Mouse (Mus musculus) gastrocnemius, postnatal 14 days (tissue): ENCODE measurements around the gene 9230102O04Rik. TPM values are rescaled to one million over a fixed set of nuclear protein-coding genes. Genes with fewer than 3 reads are reported as not detected.

Experiments used
- DNase-seq: peaks from one replicate; pipeline ENCODE4 v3.0.0; 2021; ENCODE audit warnings: mixed read lengths
- intact Hi-C: fragments of 180-260 bp; cut with DNase I; formaldehyde crosslinking; loops from one replicate; pipeline ENCODE4 v1.15.1; 2025; ENCODE audit warnings: low total_unique reads
- total RNA-seq, 2 experiments: library from RNA; stranded (reverse); gene quantifications; 2 replicates each; pipeline ENCODE4 v1.2.3; 2021

The 9230102O04Rik gene
- total RNA-seq, 2 experiments from 2014 or later: not detected

DNA sequence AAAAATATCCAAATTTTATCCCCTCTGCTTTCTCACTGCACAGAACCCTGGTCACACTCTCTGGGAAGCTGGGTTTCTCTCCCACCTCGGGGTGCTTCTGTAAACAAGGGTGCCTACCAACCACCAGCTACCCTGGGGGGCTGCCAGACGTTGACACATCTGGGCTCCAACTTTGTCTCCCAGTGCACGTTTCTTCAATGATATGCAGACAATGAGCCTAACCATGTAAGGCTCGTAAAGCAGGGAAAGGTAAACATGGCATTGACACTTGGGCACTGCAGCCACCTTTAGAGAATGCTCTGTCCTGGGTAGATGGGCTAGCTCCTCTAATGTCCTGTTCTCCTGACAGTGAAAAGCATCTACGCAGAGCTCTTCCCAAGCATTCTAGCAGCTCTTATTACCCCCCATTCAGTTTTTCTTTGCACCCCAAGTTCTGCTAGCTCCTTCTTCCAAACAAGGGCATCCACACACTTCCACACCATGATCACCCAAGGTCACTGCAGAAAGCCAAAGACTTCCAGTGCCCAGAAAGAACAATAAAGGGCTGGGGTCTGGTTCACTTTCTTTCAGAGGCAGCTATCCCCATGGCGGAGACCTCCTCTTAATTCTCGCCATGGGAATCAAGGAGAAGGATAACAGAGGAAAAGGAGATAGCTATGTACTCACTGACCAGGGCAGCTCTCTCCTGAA lies 2.3 kb downstream of the 9230102O04Rik start:
- DNase-seq: no peak
- intact Hi-C loops: no loop called here

GRCm38 (mm10) chr2:9886031-9886430 lies 3.3 kb downstream of the 9230102O04Rik start:
- intact Hi-C loops: no loop called here
- DNase-seq: no peak

DNA sequence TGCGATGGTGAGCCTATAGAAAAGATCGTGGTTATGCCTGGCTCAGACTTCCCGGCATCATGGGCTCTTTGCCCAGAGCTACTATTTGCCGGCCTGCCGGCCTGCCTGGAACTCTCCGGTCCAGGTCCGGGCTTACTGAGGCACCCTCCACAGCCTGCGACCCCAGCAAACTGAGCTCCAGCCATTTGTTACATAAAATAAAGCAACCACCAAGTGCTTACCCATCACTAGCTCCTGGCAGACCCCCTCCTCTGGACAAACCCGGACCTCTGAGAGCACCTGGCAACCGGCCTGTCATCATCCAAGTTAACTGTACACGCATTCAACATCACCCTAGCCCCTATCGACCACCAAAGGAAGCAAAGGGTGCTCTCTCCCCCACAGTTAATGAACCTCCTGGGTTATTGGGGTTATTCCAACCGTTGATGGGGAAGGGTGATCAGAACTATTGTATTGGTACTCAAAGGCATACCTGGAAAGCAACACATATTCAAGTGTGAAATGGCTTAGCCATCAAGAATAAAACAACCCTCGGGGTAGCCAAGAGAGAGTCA lies 4.0 kb downstream of the 9230102O04Rik start:
- DNase-seq: no peak
- intact Hi-C loops: no loop called here

DNA sequence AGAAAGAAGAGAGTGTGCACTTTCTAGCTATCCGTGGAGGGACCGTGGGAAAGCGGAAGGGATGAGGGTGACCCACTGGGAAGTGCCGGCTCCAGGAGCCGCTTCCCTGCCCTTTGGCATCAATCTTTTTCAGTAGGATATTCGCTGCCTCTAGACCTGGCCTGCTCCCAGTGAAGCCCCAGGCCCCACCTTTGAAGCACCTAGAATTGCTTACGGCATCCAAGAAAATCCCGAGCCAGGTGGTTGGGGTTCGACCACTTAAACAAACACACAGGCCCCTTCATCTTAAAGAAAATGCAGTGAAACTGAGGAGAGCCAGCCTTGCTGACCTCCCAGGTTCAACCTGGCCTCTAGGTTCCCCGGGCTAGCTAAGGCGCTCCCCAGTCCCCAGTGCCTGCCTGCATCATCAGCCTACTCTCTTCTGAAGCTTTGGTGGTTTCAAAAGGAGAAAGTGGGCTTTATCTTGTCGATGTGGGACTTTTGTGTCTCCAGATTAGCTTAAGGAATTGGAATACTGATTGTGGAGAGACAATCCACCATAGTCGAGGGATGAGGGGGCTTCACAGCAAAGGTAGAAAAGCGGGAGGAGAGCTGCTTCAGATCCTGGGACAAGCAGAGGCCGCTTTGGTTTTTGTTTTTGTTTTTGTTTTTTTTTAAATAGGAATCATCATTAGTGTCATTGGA lies 4.7 kb downstream of the 9230102O04Rik start:
- DNase-seq: no peak
- intact Hi-C loops: no loop called here

- intact Hi-C loops: no loop called here
- DNase-seq: no peak
Observed at GRCm38 (mm10) chr2:9883803-9884532, 5.4 kb downstream of the 9230102O04Rik start.

DNA sequence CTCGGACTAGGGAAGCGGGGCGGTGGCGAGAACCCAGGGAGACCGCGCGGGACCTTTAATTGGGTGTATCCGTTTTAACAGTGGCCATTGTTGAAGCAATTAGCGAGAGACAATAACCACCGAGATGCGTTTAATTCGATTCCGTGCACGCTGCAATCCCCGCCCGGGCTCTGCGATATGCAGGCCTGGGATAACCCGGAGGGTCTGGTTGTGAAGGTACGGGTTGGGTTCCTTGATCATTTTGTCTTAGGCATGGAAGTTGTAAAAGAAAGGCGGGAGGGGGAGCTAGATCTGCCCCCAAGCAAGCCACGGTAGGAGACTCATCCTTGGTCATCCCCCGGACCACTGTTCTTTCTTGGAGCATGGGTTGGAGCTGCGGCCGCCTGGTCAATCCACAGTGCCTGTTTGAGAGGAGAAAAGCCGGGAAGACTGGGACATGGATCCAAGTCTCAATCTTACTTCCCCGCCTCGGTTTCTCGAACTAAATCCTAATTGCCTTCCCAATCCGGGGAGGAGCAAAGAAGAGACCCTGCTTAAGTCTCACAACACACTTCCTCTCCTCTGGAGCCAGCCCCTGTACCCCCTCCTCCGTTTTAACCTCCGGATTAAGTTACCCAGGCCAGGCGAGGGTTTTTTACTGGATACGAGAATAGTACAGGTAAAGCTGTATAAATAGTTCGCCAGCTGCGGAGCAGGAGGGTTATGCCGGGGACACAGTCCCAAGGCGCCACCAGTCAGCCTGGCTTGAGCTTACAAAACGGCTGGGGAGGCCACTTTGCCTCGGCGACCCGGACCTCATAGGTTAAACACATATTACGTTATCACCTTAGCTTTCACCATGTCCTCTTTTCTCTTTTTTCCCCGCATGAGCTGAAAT lies 6.2 kb downstream of the 9230102O04Rik start:
- no peak for DNase-seq
- intact Hi-C loops: no loop called here

GRCm38 (mm10) chr2:9882371-9882925 lies 6.9 kb downstream of the 9230102O04Rik start:
- intact Hi-C loops: no loop called here
- DNase-seq: no peak

GRCm38 (mm10) chr2:9881611-9882023 lies 7.7 kb downstream of the 9230102O04Rik start:
- intact Hi-C loops: no loop called here
- no peak for DNase-seq

GRCm38 (mm10) chr2:9881051-9881591 lies 8.2 kb downstream of the 9230102O04Rik start, which contains the start of gene 4930412O13Rik:
4930412O13Rik (plus strand) TSS chr2:9881252.
- intact Hi-C loops: no loop called here
- DNase-seq: no peak

GRCm38 (mm10) chr2:9880271-9880670 lies 9.1 kb downstream of the 9230102O04Rik start:
- intact Hi-C loops: no loop called here
- no peak for DNase-seq

GRCm38 (mm10) chr2:9879493-9879892 lies 9.8 kb downstream of the 9230102O04Rik start:
- intact Hi-C loops: no loop called here
- peak; percentile 91 for DNase-seq

- intact Hi-C loops: no loop called here
- no peak for DNase-seq
Observed at GRCm38 (mm10) chr2:9879092-9879491, 10.2 kb downstream of the 9230102O04Rik start.

DNA sequence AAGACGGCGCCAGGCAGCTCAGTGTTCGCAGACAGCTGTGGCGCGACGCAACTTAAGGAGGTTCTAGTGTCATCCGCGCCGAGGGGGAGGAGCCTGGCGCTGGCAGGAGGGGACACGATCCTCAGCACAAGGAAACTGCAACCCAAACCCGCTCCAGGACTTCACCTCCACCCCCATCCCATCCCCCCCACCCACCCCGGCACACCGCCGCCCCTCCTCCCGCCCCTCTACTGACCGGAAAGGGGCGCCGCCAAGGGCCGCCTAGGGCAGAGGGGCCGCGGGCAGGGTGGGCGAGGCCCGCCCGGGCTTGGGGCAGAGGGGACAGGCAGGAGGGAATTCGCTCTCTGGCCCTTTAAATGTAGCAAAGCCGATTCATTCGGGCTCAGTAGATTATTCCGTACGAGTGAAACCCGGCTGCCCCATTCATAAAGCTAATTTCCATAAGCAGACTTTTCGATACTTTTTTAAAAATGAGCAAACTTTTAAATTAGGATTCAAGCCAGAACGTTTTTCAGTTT lies 10.7 kb downstream of the 9230102O04Rik start:
- DNase-seq: no peak
- intact Hi-C loops: no loop called here

DNA sequence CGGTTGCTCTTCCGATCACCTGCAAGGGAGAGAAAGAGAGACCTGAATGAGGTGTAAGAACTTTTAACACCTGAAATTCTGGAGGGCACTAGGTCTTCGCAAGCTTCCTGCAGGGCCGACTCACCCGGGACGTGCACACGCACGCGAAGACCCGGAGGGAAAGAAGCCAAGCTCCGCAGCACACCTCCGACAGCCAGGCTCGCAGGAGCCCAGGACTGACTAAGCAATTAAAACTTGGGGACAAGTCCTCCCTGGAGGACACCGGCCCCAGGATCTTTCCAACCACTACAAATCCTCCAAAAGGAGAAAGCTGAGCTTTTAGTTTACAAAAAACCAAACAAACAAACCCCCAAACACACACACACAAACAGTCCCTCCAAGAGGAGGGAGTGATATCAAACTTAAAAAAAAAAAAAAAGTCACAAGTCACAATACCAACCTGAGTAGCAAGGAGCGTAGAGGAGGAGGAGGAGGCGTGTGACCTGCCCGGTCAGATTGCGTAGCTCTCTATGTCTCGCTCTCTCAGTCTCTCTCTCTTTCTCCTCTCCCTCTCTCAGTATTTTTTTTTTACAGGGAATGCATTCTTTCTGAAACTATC lies 11.3 kb downstream of the 9230102O04Rik start:
- DNase-seq: no peak
- intact Hi-C loops: no loop called here

- intact Hi-C loops: no loop called here
- DNase-seq: no peak
Observed at GRCm38 (mm10) chr2:9877326-9877690, 12.0 kb downstream of the 9230102O04Rik start.

DNA sequence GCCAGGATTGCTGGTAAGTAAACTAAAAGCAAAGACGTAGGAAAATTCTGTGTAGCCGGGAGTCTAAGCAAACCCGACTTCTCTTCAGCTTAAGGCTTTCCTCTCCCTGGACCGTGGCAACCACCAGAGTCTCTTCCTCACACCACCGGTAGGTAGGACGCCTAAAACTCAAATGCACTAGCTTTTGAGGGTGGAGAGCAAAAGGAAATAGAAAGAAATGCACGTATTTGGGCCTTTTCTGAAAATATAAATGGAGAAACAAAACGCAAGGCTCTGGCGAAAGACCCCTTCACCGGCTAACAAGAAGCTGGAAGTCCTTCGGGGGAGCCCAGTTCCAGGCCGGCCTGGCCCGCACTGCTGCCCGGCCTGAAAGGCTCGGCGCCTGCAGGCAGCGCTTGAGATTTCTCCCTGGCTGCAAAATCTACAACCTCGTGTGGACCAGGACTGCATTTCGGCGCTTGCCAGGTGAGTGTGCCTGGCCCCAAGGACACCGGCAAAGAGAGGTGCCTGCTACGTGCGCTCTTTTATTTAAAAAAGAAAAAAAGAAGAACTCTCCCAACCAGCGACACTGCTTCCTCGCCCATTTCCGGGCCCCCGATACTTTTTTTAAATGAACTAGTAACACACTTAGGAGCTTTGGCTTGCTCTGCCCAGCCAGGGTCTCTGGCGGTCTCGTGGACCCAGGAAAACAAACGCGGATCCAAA lies 12.6 kb downstream of the 9230102O04Rik start:
- intact Hi-C loops: no loop called here
- DNase-seq: no peak

GRCm38 (mm10) chr2:9875676-9876357 lies 13.5 kb downstream of the 9230102O04Rik start:
- intact Hi-C loops: no loop called here
- DNase-seq: no peak
